Mouse (Mus musculus): ENCODE measurements around the gene Lrmp.

DNA sequence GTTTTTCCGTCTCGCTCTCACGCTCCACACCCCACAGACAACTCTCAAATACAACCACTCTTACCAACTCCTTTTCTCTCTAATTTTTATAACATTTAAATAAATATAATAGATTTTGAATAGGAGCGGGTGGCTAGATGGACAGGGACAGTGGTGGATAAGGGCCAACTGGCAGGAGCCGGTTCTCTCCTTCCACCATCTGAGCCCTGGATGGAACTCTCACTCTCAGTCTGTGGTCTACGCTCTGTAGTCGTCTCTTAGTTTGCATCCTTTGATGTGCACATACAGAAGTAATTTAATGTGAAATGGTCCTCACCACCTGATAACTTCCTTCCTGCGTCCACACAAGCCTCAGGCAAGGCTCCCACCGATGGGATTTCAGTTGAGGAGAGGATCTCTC, 39.2 kb upstream of the Lrmp start:
- TF ChIP-seq CTCF (IDR thresholded peaks at IDR 0.05; ENCODE audit: control insufficient read depth, insufficient read depth, insufficient read length), result no peak
- no peak for TF ChIP-seq MAX (IDR thresholded peaks at IDR 0.05)
- no peak for TF ChIP-seq CEBPB (IDR thresholded peaks at IDR 0.05; ENCODE audit: low read depth)
- no peak for TF ChIP-seq MYOG (IDR thresholded peaks at IDR 0.05; ENCODE audit: control insufficient read depth, extremely low read depth, insufficient read length)
